Mouse (Mus musculus) layer of hippocampus, postnatal 36 days (tissue): ENCODE measurements around the gene Lman1l. TPM values are rescaled to one million over a fixed set of nuclear protein-coding genes. Genes with fewer than 3 reads are reported as not detected.

Source experiments
- DNase-seq, 2 experiments: peaks; one replicate each; pipeline ENCODE4 v3.0.0; 2022
- total RNA-seq, 2 experiments: library from RNA; stranded (reverse); gene quantifications; 2 replicates each; pipeline ENCODE4 v1.2.3; 2021

Lman1l gene
- total RNA-seq, 2 experiments from 2014 or later = not detected

DNA sequence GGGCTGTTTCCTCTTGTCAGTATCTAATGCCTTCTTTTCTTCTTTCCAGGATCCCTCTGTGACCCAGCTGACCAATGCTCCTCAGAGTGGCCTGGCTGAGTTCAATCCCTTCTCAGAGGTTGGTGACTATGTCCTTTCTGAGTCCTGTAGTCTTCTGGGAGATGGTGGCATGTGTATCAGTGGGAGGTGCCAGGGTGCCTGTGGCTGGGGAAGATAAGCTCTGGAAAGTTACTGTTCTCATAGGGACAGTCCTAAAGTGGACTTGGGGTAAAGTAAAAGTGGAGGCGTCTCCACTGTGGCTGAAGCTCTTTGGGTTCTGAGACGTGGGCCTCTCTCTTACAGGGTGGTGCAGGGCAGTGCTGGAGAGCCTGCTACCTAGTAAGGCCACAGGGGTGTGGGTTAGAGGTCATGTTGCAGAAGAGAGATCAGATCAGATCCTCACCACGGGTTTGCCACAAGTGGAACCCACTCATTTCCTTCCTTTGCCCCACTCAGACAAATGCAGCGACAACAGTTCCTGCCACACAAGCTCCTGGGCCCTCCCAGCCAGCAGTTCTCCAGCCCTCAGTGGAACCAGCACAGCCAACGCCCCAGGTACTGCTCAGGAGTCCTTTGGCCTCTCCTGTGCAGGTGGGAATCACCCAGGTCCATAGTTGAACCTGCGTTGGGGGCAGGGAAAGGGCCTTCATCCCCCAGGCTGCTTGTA lies 43.3 kb downstream of the Lman1l start:
- DNase-seq = no peak

DNA sequence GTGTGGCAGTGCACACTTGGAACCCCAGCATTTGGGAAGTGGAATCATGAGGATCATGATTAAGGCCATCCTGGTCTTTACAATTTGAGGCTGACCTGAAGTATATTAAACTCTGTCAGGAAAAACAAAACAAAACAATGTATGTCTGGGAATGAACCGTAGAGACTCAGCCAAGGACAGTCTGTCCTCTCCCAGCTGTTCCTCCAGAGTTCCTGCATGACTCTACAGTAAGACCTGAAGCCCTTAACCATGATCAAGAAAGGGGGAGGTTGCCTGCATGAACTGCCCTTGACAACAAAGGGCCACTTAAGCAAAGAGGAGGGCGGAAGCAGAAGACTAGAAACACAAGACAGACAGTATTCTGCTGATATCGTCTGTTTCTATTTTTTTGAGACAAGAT lies 45.0 kb downstream of the Lman1l start:
- DNase-seq = no peak

GRCm38 (mm10) chr9:57574397-57574796 lies 46.2 kb downstream of the Lman1l start:
- no peak for DNase-seq

- DNase-seq = no peak
Measured at GRCm38 (mm10) chr9:57568500-57568899, 52.1 kb downstream of the Lman1l start.

GRCm38 (mm10) chr9:57566846-57567245 lies 53.7 kb downstream of the Lman1l start:
- no peak for DNase-seq

- peak; percentile 47 to 62 for DNase-seq
Measured at GRCm38 (mm10) chr9:57565741-57566221, 54.8 kb downstream of the Lman1l start.

GRCm38 (mm10) chr9:57564609-57565008 lies 56.0 kb downstream of the Lman1l start:
- no peak for DNase-seq

DNA sequence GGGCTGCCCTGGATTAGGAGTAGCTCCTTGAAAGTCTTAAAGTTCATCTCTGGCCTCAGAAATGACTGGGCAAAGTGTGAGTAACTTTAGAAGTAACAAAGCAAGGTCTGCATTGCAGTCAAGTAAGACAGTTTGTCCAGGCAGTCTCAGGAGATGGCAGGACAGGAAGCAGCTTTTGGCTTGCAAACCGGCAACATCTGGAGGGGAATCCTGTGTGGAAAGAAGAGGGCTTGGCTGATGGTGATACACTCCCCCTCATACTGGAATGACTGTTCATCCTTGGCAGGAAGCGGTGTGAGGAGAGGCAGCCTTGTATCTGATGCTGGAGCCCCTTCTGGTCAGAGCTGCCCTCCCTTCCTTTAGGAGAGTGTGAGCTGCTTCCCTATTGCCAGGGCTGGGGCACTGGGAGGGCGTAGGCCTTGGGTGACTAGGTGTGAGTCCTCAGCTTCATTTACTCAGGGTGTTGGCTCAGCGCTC lies 57.6 kb downstream of the Lman1l start:
- no peak for DNase-seq

DNA sequence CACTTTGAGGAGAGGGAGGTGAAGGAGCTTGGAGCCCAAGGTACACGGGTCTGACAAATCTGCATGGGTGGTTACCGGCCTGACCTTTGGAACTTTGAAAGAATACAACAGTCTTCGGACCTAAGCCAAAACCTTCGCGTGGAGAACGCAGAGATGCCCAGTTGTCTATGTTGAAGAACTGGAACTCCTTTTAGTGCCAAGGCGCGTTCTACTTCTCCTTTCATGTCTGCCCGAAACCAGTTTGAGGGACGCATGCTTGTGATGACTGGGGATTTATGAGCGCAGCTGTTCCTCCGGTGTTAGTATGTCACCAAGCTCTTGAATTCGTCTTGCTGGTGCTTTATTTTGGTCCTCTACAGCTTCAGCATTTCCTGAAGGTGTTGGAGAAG lies 58.9 kb downstream of the Lman1l start:
- no peak for DNase-seq

DNA sequence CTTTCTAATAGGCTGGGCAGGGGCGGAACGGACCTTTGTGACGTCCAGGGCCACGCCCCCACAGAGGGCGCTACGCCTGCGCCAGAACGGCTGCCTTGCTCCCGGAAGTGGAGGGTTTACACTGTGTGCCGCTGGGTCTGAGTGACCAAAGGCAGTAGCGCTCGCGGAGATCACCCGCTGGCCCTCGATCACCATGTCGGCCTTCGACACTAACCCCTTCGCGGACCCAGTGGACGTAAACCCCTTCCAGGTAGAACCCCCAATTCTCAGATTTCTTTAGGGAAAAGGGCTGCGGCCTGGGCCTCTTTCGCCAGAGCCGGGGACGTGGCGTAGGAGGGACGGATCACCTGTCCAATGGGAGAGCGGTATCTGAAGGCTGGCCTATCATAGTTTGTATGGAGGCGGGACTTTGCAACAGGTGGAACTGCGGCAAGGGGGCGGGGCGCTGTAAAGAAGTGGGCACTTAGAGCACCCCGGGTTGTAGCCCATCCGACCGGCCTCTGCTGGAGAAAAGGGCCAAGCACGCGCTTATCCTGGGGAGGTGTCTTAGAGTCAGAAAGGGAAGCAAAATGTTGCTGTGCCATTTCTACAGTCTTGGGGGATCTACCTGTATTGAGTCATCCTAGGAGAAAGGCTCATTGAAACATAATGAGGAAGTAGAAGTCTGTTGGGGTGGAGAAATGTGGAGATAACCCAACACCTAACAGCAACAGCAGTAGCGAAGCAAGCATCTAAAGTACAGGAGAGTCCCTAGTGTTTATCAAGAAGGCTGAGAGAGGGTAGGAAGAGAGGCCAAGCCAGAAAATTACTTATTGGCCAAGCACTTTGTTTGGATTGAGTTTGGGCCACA lies 59.5 kb downstream of the Lman1l start, which contains the start of gene Scamp2:
Gene Scamp2, plus strand, starts transcription at position 83 of the 850 bp plus-strand sequence.
- peak; percentile 95 for DNase-seq

GRCm38 (mm10) chr9:57560263-57560662 lies 60.3 kb downstream of the Lman1l start:
- DNase-seq = no peak

- no peak for DNase-seq
Measured at GRCm38 (mm10) chr9:57559568-57559967, 61.0 kb downstream of the Lman1l start.

DNA sequence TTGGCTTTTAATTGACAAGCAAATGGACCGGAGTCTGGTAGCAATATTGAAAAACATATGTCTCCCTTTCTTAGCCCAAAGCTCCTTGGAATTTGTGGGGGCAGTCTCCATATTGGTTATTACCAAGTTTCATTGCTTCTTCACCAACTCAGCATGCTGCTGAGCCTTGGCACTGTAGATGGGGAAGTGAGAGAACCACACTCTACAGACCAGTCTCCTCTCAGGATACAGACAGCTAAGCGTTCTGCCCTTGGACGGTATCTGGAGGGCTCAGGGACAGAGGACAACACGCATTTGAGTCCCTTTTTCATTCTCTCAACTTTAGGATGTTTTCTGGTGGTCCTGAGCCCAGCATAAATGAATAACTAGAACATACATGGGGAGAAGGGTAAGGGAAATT lies 61.9 kb downstream of the Lman1l start:
- DNase-seq = no peak

GRCm38 (mm10) chr9:57557215-57557614 lies 63.4 kb downstream of the Lman1l start:
- no peak for DNase-seq

Other genes with a start within 250 kb of the Lman1l start
- 10 to 100 TPM; 14.9 to 17.7 TPM for gene Ppcdc, start 180.7 kb downstream of the Lman1l start, total RNA-seq
- 100 to 1,000 TPM; 370 to 381 TPM for gene Scamp5, start 152.7 kb downstream of the Lman1l start, total RNA-seq
- gene Rpp25, start 116.7 kb downstream of the Lman1l start, total RNA-seq = 1 to 10 TPM; 9.4 to 9.9 TPM
- gene Cox5a, start 99.5 kb downstream of the Lman1l start, total RNA-seq = 100 to 1,000 TPM; 387 to 406 TPM
- gene Fam219b, start 83.2 kb downstream of the Lman1l start, total RNA-seq = 10 to 100 TPM; 18.7 to 19.2 TPM
- gene Mpi, start 68.0 kb downstream of the Lman1l start, total RNA-seq = 10 to 100 TPM; 65.9 to 66.3 TPM
- 10 to 100 TPM; 24.6 to 25.5 TPM for gene Scamp2, start 59.8 kb downstream of the Lman1l start, total RNA-seq
- 10 to 100 TPM; 23.0 to 31.3 TPM for gene Ulk3, start 31.3 kb downstream of the Lman1l start, total RNA-seq
- 1 to 10 TPM; 3.6 to 3.7 TPM for gene Cplx3, start 14.5 kb downstream of the Lman1l start, total RNA-seq
- 10 to 100 TPM; 35.2 to 41.8 TPM for gene Csk, start 32.9 kb upstream of the Lman1l start, total RNA-seq
- gene Cyp1a2, start 62.9 kb upstream of the Lman1l start, total RNA-seq = not detected
- under 1 TPM; 0.12 to 0.15 TPM for gene Cyp1a1, start 67.2 kb upstream of the Lman1l start, total RNA-seq
- 10 to 100 TPM; 15.5 to 15.6 TPM for gene Edc3, start 87.8 kb upstream of the Lman1l start, total RNA-seq
- gene Clk3, start 145.1 kb upstream of the Lman1l start, total RNA-seq = 10 to 100 TPM; 81.0 to 81.9 TPM
- gene Arid3b, start 216.0 kb upstream of the Lman1l start, total RNA-seq = 1 to 10 TPM; 6.0 to 6.1 TPM